Mouse (Mus musculus) forebrain, embryonic 11.5 days (tissue): Measurements from ENCODE around the gene Traf3. TPM values are rescaled to one million over a fixed set of nuclear protein-coding genes. Genes with fewer than 3 reads are reported as not detected.

Experiments used
- ATAC-seq: fragments of 200-750 bp; cut with Nextera tagmentation; replicated peaks from 2 replicates; pipeline ENCODE4 v1.8.0; 2017; ENCODE audit warnings: moderate TSS enrichment; ENCODE audit not compliant: low FRiP score
- DNase-seq: peaks from one replicate; pipeline ENCODE4 v3.0.0-alpha.2; 2017; ENCODE audit warnings: low spot score
- H3K27ac ChIP-seq: fragments of 300-500 bp; sonication (generic); 2 replicates; pipeline ENCODE4 v1.5.1; 2014; ENCODE audit warnings: low read depth, low read length
- H3K27me3 ChIP-seq: fragments of 300-500 bp; sonication (generic); 2 replicates; pipeline ENCODE4 v1.6.1; 2014; ENCODE audit warnings: mild to moderate bottlenecking, low read length, mixed read lengths; ENCODE audit not compliant: control insufficient read depth, insufficient read depth
- H3K36me3 ChIP-seq: fragments of 300-500 bp; sonication (generic); 2 replicates; pipeline ENCODE4 v1.6.1; 2014; ENCODE audit warnings: mild to moderate bottlenecking, low read length, moderate library complexity, mixed read lengths; ENCODE audit not compliant: control insufficient read depth, insufficient read depth
- H3K4me1 ChIP-seq: fragments of 300-500 bp; sonication (generic); replicated peaks from 2 replicates; pipeline ENCODE4 v1.6.1; 2014; ENCODE audit warnings: low read length, mixed read lengths; ENCODE audit not compliant: control insufficient read depth, insufficient read depth
- H3K4me2 ChIP-seq: fragments of 300-500 bp; sonication (generic); 2 replicates; pipeline ENCODE4 v1.6.1; 2014; ENCODE audit warnings: low read depth, mild to moderate bottlenecking, low read length, moderate library complexity, mixed read lengths; ENCODE audit not compliant: severe bottlenecking
- H3K4me3 ChIP-seq: fragments of 300-500 bp; sonication (generic); 2 replicates; pipeline ENCODE4 v1.5.1; 2014; ENCODE audit warnings: low read depth, low read length
- H3K9ac ChIP-seq: fragments of 300-500 bp; sonication (generic); 2 replicates; pipeline ENCODE4 v1.6.1; 2014; ENCODE audit warnings: low read length
- H3K9me3 ChIP-seq: fragments of 300-500 bp; sonication (generic); 2 replicates; pipeline ENCODE4 v1.6.1; 2016; ENCODE audit warnings: low read length, mixed read lengths; ENCODE audit not compliant: control insufficient read depth
- WGBS: fragments of 180-500 bp; shearing (Covaris S2); extraction: QIAGEN DNeasy Blood & Tissue Kit; methylation state at CpG from one replicate; pipeline ENCODE4 v1.1.7; 2014; 5-methylcytosine and 5-hydroxymethylcytosine counted together
- polyA plus RNA-seq: library from polyadenylated mRNA; unstranded; fragments of >200 nt; fragmentation: Nextera tagmentation; extraction: Ambion mirVana; gene quantifications from 2 replicates; pipeline ENCODE4 v1.2.1, GENCODE M21; 2014

Traf3 gene
- polyA plus RNA-seq, 1 experiment from 2014 or later = 22.9 TPM

GRCm38 (mm10) chr12:111306821-111307220, 140.7 kb downstream of the Traf3 start:
- H3K36me3 ChIP-seq = peaks cover 15% of the 10 kb centered on the region; the same call in 1 of the 2 replicates
- WGBS = 88% methylated on average over 8 of the region's 8 CpGs

DNA sequence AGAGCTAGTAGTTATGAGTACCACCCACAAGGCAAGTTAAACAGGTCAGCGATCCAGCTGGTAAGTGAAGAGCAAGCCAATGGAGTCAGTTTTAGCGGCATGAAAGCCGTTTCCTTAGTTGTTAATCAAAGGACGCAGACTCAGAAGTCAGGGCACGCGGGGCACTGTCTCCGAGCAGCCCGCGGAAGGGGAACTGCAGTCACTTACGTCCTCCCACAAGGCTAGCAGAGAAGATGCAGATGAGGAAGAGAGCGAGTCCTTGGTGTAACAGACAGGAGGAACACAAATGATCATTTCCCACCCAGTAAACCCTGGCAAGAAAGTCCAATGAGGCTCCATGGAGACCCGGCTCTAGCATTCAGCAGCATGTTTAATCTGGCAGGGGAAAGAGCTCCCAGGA, 143.1 kb downstream of the Traf3 start:
- DNase-seq (no peak), ATAC-seq (no peak)
- Histone ChIP-seq H3K27me3 (no peaks in the 10 kb centered on the region), H3K4me1 (no peaks in the 10 kb centered on the region), H3K4me2 (no peak overlapping the region), H3K9ac (no peak overlapping the region), H3K9me3 (no peaks in the 10 kb centered on the region), H3K4me3 (no peak overlapping the region), H3K27ac (no peak overlapping the region), H3K36me3 (peaks cover 14% of the 10 kb centered on the region; the same call in 1 of the 2 replicates)
- 89% methylated on average over 12 of the region's 12 CpGs for WGBS

More at GRCm38 (mm10) chr12:111306821-111307220, 140.7 kb downstream of the Traf3 start:
- Histone ChIP-seq H3K4me1 (no peaks in the 10 kb centered on the region), H3K9ac (no peak overlapping the region), H3K4me3 (no peak overlapping the region), H3K9me3 (no peaks in the 10 kb centered on the region), H3K4me2 (no peak overlapping the region), H3K27me3 (no peaks in the 10 kb centered on the region), H3K27ac (no peak overlapping the region)
- ATAC-seq = no peak
- no peak for DNase-seq

GRCm38 (mm10) chr12:111309931-111310330, 143.8 kb downstream of the Traf3 start:
- DNase-seq = no peak
- Histone ChIP-seq H3K36me3 (peaks cover 9% of the 10 kb centered on the region; the same call in 1 of the 2 replicates), H3K4me1 (no peaks in the 10 kb centered on the region), H3K9ac (no peak overlapping the region), H3K27ac (no peak overlapping the region), H3K9me3 (no peaks in the 10 kb centered on the region), H3K27me3 (no peaks in the 10 kb centered on the region), H3K4me2 (no peak overlapping the region), H3K4me3 (no peak overlapping the region)
- 87% methylated on average over 14 of the region's 14 CpGs for WGBS
- no peak for ATAC-seq

- Histone ChIP-seq H3K9me3 (no peaks in the 10 kb centered on the region), H3K27ac (no peak overlapping the region), H3K4me3 (no peak overlapping the region), H3K4me2 (no peak overlapping the region), H3K4me1 (no peaks in the 10 kb centered on the region), H3K27me3 (no peaks in the 10 kb centered on the region), H3K36me3 (peaks cover 9% of the 10 kb centered on the region; the same call in 1 of the 2 replicates), H3K9ac (no peak overlapping the region)
- 96% methylated on average over 10 of the region's 10 CpGs for WGBS
- DNase-seq (no peak), ATAC-seq (no peak)
These were observed 145.6 kb downstream of the Traf3 start for GRCm38 (mm10) chr12:111311775-111312174.

GRCm38 (mm10) chr12:111314273-111314672, 148.1 kb downstream of the Traf3 start:
- Histone ChIP-seq H3K36me3 (peaks cover 21% of the 10 kb centered on the region), H3K27ac (no peak overlapping the region), H3K4me2 (no peak overlapping the region), H3K4me3 (no peak overlapping the region), H3K4me1 (no peaks in the 10 kb centered on the region), H3K9me3 (no peaks in the 10 kb centered on the region), H3K27me3 (no peaks in the 10 kb centered on the region), H3K9ac (no peak overlapping the region)
- 95% methylated on average over 7 of the region's 7 CpGs for WGBS
- ATAC-seq = no peak
- no peak for DNase-seq

Other genes with a start within 250 kb of the Traf3 start
- gene Ankrd9, start 187.3 kb upstream of the Traf3 start, polyA plus RNA-seq = 16.9 and 18.9 TPM in 2 replicates
- 14.2 and 16.0 TPM in 2 replicates for gene Rcor1, start 127.0 kb upstream of the Traf3 start, polyA plus RNA-seq
- gene 4930595D18Rik, start 18.1 kb downstream of the Traf3 start, polyA plus RNA-seq = not detected in 2 replicates
- gene Amn, start 104.7 kb downstream of the Traf3 start, polyA plus RNA-seq = 0.45 TPM in 1 of 2 replicates, not detected in the other
- gene Cdc42bpb, start 211.3 kb downstream of the Traf3 start, polyA plus RNA-seq = 42.7 and 44.0 TPM in 2 replicates
- not detected in 2 replicates for gene Lbhd2, start 240.4 kb downstream of the Traf3 start, polyA plus RNA-seq